Mouse (Mus musculus): ENCODE data around the gene Mysm1.

- TF ChIP-seq POLR2A (IDR thresholded peaks at IDR 0.05; ENCODE audit: insufficient read depth, low read length) (no peak), CTCF (IDR thresholded peaks at IDR 0.05; ENCODE audit: low read depth, low read length) (no peak), EP300 (IDR thresholded peaks at IDR 0.05; ENCODE audit: insufficient read depth, low read depth, low read length) (no peak)
Observed at GRCm38 (mm10) chr4:95012256-95012655, 33.4 kb upstream of the Mysm1 start.

Data from ES-Bruce4 (cell line).